Mouse (Mus musculus): ENCODE measurements around the gene Oprm1. TPM values are rescaled to one million over a fixed set of nuclear protein-coding genes. Genes with fewer than 3 reads are reported as not detected.
"Not testable (repeated sequence)": the region's sequence is repeated elsewhere in the genome, so short reads cannot be mapped to it uniquely, and the experiment has no call there.

The Oprm1 gene
- polyA plus RNA-seq, 1 experiment from 2014 or later, result 2.7 TPM

DNA sequence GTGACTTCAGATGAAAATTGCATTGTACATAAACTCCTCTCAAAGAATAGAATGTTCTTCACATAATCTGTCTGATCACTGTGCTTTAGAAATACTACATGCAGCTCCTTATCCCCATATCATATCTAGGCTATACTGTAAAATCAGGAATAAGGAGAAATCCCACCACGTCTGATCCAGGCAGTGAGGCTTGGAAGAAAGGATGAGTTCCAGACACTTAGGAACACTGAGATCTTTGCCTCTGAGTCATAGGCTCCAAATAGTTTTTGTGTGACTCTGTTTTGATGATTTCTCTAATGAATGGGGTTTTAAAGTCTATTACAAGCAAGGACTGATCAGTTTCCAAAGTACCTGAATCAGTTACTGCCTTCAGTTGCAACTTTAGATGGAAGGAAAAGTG, 83.9 kb downstream of the Oprm1 start:
- 68% methylated on average over 1 of the region's 1 CpGs for WGBS
- Histone ChIP-seq H3K4me1 (ENCODE audit: control insufficient read depth, insufficient read depth, low read length) (no peaks in the 10 kb centered on the region), H3K27me3 (ENCODE audit: control insufficient read depth, insufficient read depth, low read depth, low read length) (no peaks in the 10 kb centered on the region), H3K27ac (ENCODE audit: low read length) (no peak overlapping the region), H3K4me3 (ENCODE audit: low read depth, low read length) (no peak overlapping the region), H3K9me3 (replicated peaks; ENCODE audit: control insufficient read depth, low read length, poor library complexity, severe bottlenecking) (no peaks in the 10 kb centered on the region), H3K36me3 (ENCODE audit: control insufficient read depth, insufficient read depth, low read length) (no peaks in the 10 kb centered on the region), H3K9ac (ENCODE audit: low read depth, low read length) (no peak overlapping the region), H3K4me2 (ENCODE audit: low read length) (no peak overlapping the region)
- no peak for ATAC-seq

DNA sequence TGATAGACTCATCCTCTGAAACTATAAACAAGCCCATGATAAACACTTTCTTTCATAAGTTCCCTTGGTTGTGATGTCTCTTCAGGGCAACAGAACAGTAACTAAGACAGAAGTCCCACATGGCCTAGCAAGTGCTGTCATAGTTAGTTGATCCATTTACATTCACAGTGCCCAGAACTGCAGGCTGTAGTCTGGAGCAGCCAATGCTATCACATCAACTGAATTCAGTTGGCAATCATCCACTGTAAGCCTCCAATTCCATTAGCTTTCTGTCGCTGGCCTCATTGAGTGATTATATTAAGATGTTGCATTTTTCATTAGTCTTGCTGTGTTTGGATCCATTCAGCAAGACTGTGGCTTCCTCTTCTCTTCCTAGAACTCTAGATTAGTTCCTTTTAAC, 88.0 kb downstream of the Oprm1 start:
- Histone ChIP-seq H3K27ac (ENCODE audit: low read length) (no peak overlapping the region), H3K4me1 (ENCODE audit: control insufficient read depth, insufficient read depth, low read length) (no peaks in the 10 kb centered on the region), H3K4me2 (ENCODE audit: low read length) (no peak overlapping the region), H3K36me3 (ENCODE audit: control insufficient read depth, insufficient read depth, low read length) (no peaks in the 10 kb centered on the region), H3K9ac (ENCODE audit: low read depth, low read length) (no peak overlapping the region), H3K4me3 (ENCODE audit: low read depth, low read length) (no peak overlapping the region), H3K9me3 (replicated peaks; ENCODE audit: control insufficient read depth, low read length, poor library complexity, severe bottlenecking) (no peaks in the 10 kb centered on the region), H3K27me3 (ENCODE audit: control insufficient read depth, insufficient read depth, low read depth, low read length) (no peaks in the 10 kb centered on the region)
- no peak for ATAC-seq
- WGBS, result 75% methylated on average over 1 of the region's 1 CpGs

DNA sequence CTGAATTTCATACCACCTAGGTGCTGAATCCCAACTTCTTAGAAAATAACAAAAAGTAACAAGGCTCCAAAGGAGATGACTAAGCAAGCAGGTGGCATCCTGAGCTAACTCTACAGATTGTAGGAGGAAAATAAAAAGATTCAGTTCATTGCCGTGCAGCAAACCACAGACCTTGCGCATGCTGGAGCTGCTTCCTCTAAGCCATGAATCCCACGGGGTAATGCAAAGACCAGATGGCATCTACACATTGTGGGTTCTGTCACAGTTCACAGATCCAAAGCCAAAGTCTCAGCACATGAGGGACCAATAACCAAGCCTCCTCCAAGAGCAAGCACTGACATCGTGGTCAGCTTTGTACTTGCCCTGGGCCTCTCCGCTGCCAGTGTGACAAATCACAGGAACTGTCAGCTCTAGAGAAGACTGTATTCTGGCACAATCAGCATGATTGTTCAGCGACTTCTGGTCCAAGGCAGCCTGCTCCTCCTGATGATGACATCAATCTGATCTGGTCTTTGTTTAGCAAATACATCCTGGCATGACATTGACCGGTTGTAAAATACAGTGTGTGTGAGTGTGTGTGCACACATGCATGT, 90.0 kb downstream of the Oprm1 start:
- no peak overlapping the region for H3K4me2 ChIP-seq (ENCODE audit: low read length)
- no peak overlapping the region for H3K9ac ChIP-seq (ENCODE audit: low read depth, low read length)
- no peaks in the 10 kb centered on the region for H3K36me3 ChIP-seq (ENCODE audit: control insufficient read depth, insufficient read depth, low read length)
- no peaks in the 10 kb centered on the region for H3K9me3 ChIP-seq (replicated peaks; ENCODE audit: control insufficient read depth, low read length, poor library complexity, severe bottlenecking)
- no peaks in the 10 kb centered on the region for H3K27me3 ChIP-seq (ENCODE audit: control insufficient read depth, insufficient read depth, low read depth, low read length)
- no peak overlapping the region for H3K27ac ChIP-seq (ENCODE audit: low read length)
- ATAC-seq, result no peak
- WGBS, result 47% methylated on average over 7 of the region's 7 CpGs
- H3K4me3 ChIP-seq (ENCODE audit: low read depth, low read length), result no peak overlapping the region
- H3K4me1 ChIP-seq (ENCODE audit: control insufficient read depth, insufficient read depth, low read length), result no peaks in the 10 kb centered on the region

DNA sequence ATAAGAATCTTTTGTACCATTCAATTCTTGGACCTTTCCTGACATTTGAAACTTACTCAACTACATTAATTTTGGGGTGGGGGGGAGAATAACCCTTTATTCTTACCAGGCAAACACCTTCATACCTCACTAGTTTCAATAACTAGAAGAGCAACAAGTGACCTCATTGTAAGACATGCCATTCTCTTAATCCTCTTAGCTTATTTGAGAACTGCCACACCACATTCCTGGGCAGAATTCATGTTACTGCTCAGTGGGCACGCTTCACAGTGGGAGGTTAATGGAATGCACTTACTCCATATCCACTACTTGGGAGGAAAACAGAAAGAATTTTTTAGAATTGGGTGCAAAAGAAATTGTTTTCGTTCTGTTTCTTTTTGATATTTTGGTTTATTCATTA, 90.5 kb downstream of the Oprm1 start:
- Histone ChIP-seq H3K9ac (ENCODE audit: low read depth, low read length) (no peak overlapping the region), H3K27me3 (ENCODE audit: control insufficient read depth, insufficient read depth, low read depth, low read length) (no peaks in the 10 kb centered on the region), H3K36me3 (ENCODE audit: control insufficient read depth, insufficient read depth, low read length) (no peaks in the 10 kb centered on the region), H3K27ac (ENCODE audit: low read length) (no peak overlapping the region), H3K4me1 (ENCODE audit: control insufficient read depth, insufficient read depth, low read length) (no peaks in the 10 kb centered on the region), H3K9me3 (replicated peaks; ENCODE audit: control insufficient read depth, low read length, poor library complexity, severe bottlenecking) (no peaks in the 10 kb centered on the region), H3K4me2 (ENCODE audit: low read length) (no peak overlapping the region), H3K4me3 (ENCODE audit: low read depth, low read length) (no peak overlapping the region)
- WGBS, result 41% methylated on average over 2 of the region's 2 CpGs
- no peak for ATAC-seq

DNA sequence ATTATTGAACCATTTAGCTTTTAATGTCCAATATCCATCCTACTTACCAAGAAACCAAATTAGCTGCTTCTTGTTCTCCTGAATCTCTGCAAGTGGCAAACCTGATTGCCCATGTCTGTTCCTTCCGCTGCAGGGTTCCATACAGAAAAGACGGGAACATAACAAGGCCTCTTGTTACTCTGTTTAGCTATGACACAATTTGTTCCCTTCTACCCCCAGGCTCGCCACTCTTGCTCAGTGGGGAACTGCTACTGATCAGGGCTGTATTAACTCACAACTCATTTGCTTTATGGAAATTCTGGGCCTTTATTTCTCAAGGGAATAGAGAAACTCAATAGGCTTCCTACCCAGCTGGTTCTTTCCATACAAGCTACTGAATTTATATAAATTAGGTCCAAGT, 97.5 kb downstream of the Oprm1 start:
- WGBS, result 60% methylated on average over 3 of the region's 3 CpGs
- no peaks in the 10 kb centered on the region for H3K27me3 ChIP-seq (ENCODE audit: control insufficient read depth, insufficient read depth, low read depth, low read length)
- no peak overlapping the region for H3K9ac ChIP-seq (ENCODE audit: low read depth, low read length)
- no peak overlapping the region for H3K4me3 ChIP-seq (ENCODE audit: low read depth, low read length)
- no peak overlapping the region for H3K27ac ChIP-seq (ENCODE audit: low read length)
- no peak overlapping the region for H3K4me2 ChIP-seq (ENCODE audit: low read length)
- H3K9me3 ChIP-seq (replicated peaks; ENCODE audit: control insufficient read depth, low read length, poor library complexity, severe bottlenecking), result no peaks in the 10 kb centered on the region
- no peaks in the 10 kb centered on the region for H3K36me3 ChIP-seq (ENCODE audit: control insufficient read depth, insufficient read depth, low read length)
- ATAC-seq, result no peak
- no peaks in the 10 kb centered on the region for H3K4me1 ChIP-seq (ENCODE audit: control insufficient read depth, insufficient read depth, low read length)

DNA sequence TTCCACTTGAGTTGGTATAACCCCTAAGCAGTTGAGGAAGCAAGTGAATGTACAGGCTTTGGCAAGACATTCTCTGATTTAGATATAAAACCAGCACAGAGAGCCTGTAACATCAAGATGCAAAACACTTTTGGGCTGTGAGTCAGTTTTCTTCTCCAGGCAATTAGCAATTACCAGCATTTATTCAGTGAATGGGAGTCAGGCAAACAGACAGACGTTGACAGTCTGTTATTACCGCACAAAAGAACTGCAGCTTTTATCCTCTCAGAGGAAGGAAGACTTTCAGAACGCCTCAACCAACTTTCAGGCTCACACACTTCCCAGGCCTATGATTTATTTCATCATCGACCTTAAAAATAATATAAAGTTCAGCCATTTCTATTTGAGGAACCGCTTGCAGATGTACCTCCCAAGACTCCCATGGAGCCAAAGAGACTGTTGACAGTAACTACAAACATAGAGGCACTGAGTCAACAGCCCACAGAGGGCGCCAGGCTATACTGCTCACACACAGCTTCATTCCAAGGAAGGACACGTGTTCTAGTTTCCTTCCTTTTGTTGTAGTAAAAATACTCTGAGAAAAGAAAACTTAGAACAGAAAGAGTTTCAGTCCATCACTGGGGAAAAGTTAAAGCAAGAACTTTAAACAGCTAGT, 113.2 kb downstream of the Oprm1 start:
- Histone ChIP-seq H3K4me3 (ENCODE audit: low read depth, low read length) (no peak overlapping the region), H3K27ac (ENCODE audit: low read length) (no peak overlapping the region), H3K4me1 (ENCODE audit: control insufficient read depth, insufficient read depth, low read length) (no peaks in the 10 kb centered on the region), H3K36me3 (ENCODE audit: control insufficient read depth, insufficient read depth, low read length) (no peaks in the 10 kb centered on the region), H3K27me3 (ENCODE audit: control insufficient read depth, insufficient read depth, low read depth, low read length) (no peaks in the 10 kb centered on the region), H3K9ac (ENCODE audit: low read depth, low read length) (no peak overlapping the region), H3K4me2 (ENCODE audit: low read length) (no peak overlapping the region), H3K9me3 (replicated peaks; ENCODE audit: control insufficient read depth, low read length, poor library complexity, severe bottlenecking) (peaks cover 4% of the 10 kb centered on the region; the same call in 1 of the 2 replicates)
- WGBS, result 82% methylated on average over 7 of the region's 7 CpGs
- ATAC-seq, result no peak

DNA sequence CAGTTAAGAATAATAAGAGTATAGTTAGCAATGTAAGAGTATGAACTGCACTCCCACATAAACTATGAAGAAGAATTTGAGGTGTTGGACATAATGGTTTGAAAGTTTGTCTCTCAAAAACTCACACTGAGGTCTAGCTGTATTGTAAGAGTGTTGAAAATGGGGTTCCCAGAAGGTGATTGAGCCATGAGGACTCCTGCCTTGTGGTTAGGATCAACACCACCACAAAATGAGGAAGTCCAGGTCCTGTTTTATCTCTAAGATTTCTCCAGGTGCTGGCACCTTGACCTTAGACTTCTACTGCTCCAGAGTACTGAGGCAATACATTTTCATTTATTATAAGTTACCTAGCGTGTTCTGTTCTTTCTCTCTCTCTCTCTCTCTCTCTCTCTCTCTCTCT, 115.6 kb downstream of the Oprm1 start:
- no peak overlapping the region for H3K4me3 ChIP-seq (ENCODE audit: low read depth, low read length)
- no peaks in the 10 kb centered on the region for H3K4me1 ChIP-seq (ENCODE audit: control insufficient read depth, insufficient read depth, low read length)
- H3K9me3 ChIP-seq (replicated peaks; ENCODE audit: control insufficient read depth, low read length, poor library complexity, severe bottlenecking), result peaks cover 3% of the 10 kb centered on the region; the same call in 1 of the 2 replicates
- H3K4me2 ChIP-seq (ENCODE audit: low read length), result no peak overlapping the region
- H3K27me3 ChIP-seq (ENCODE audit: control insufficient read depth, insufficient read depth, low read depth, low read length), result no peaks in the 10 kb centered on the region
- no peak overlapping the region for H3K9ac ChIP-seq (ENCODE audit: low read depth, low read length)
- WGBS, result 91% methylated on average over 1 of the region's 1 CpGs
- no peak for ATAC-seq
- H3K36me3 ChIP-seq (ENCODE audit: control insufficient read depth, insufficient read depth, low read length), result no peaks in the 10 kb centered on the region
- H3K27ac ChIP-seq (ENCODE audit: low read length), result no peak overlapping the region

DNA sequence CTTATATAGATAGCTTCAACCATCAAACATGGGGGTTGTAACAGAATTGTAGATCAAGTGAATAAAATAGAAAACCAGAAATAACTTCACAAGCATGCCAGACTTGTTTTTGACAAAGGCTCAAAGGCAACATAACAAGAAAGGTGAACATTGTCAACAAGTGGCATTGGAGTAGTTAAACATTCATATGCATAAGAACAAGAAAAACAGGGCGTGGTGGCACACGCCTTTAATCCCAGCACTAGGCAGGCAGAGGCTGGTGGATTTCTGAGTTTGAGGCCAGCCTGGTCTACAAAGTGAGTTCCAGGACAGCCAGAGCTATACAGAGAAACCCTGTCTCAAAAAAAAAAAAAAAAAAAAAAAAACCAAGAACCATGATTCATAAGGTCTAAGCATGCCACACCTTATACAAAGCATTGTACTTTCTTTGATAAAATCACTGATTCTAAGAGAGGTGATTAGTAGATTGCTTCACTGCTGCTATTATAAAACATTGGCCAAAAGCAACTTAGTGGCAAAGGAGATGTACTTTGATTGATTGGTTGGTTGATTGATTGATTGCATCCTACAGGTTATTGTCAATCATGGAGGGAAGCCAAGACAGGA, 120.1 kb downstream of the Oprm1 start:
- Histone ChIP-seq H3K27ac (ENCODE audit: low read length) (no peak overlapping the region), H3K36me3 (ENCODE audit: control insufficient read depth, insufficient read depth, low read length) (no peaks in the 10 kb centered on the region), H3K4me2 (ENCODE audit: low read length) (no peak overlapping the region), H3K9ac (ENCODE audit: low read depth, low read length) (no peak overlapping the region), H3K27me3 (ENCODE audit: control insufficient read depth, insufficient read depth, low read depth, low read length) (no peaks in the 10 kb centered on the region), H3K9me3 (replicated peaks; ENCODE audit: control insufficient read depth, low read length, poor library complexity, severe bottlenecking) (no peaks in the 10 kb centered on the region), H3K4me3 (ENCODE audit: low read depth, low read length) (no peak overlapping the region), H3K4me1 (ENCODE audit: control insufficient read depth, insufficient read depth, low read length) (no peaks in the 10 kb centered on the region)
- ATAC-seq, result no peak
- WGBS, result 82% methylated on average over 2 of the region's 2 CpGs

DNA sequence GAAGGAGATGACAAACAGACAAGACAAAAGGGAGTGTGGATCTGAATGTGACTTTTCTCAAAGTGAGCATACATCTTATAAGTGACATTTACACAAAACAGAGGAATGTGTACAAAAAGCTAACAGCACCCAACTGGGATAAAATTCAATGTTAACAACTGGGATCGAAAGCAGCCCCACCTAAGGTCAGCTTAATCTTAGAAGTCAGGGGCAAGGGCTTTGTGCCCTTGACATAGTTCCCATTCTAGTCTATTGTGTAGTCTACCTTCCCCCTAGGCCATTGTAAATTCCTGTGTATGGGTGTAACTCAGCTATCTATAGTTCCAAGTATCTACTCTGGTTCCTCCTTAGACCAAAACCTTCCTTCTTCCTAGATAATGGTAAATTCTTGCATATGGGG, 123.7 kb downstream of the Oprm1 start:
- ATAC-seq; H3K4me3 ChIP-seq (ENCODE audit: low read depth, low read length); H3K4me2 ChIP-seq (ENCODE audit: low read length); H3K36me3 ChIP-seq (ENCODE audit: control insufficient read depth, insufficient read depth, low read length); H3K9me3 ChIP-seq (replicated peaks; ENCODE audit: control insufficient read depth, low read length, poor library complexity, severe bottlenecking); H3K27me3 ChIP-seq (ENCODE audit: control insufficient read depth, insufficient read depth, low read depth, low read length); H3K9ac ChIP-seq (ENCODE audit: low read depth, low read length); H3K4me1 ChIP-seq (ENCODE audit: control insufficient read depth, insufficient read depth, low read length); H3K27ac ChIP-seq (ENCODE audit: low read length): not testable (repeated sequence)
- WGBS, result 96% methylated on average over 1 of the region's 1 CpGs

All from midbrain, embryonic 16.5 days (tissue).